Mouse (Mus musculus) liver, embryonic 14.5 days (tissue): ENCODE measurements around the gene Vipr1. TPM values are rescaled to one million over a fixed set of nuclear protein-coding genes. Genes with fewer than 3 reads are reported as not detected.
A peak's percentile ranks its signal among the peaks of the same experiment; 100 is the strongest.

Experiments
- ATAC-seq: fragments of 200-750 bp; cut with Nextera tagmentation; 2 replicates; pipeline ENCODE4 v1.8.0; 2017; ENCODE audit warnings: moderate number of reproducible peaks, mild to moderate bottlenecking, moderate library complexity; ENCODE audit not compliant: insufficient read depth
- DNase-seq, 3 experiments: peaks; one replicate each; pipeline ENCODE4 v3.0.0-alpha.2; 2012 to 2013; ENCODE audit warnings: low read depth in 3 of 3, low spot score in 3 of 3
- H3K27ac ChIP-seq: fragments of 300-500 bp; sonication (generic); 2 replicates; pipeline ENCODE4 v1.5.1; 2014; ENCODE audit warnings: moderate library complexity, mild to moderate bottlenecking, control low read depth, inconsistent platforms
- H3K27me3 ChIP-seq: fragments of 300-500 bp; sonication (generic); 2 replicates; pipeline ENCODE4 v1.6.1; 2014; ENCODE audit warnings: mild to moderate bottlenecking, low read length, moderate library complexity; ENCODE audit not compliant: control insufficient read depth, insufficient read depth
- H3K36me3 ChIP-seq: fragments of 300-500 bp; sonication (generic); replicated peaks from 2 replicates; pipeline ENCODE4 v1.6.1; 2014; ENCODE audit warnings: low read depth; ENCODE audit not compliant: control insufficient read depth, insufficient read depth
- H3K4me1 ChIP-seq, 2 experiments: fragments of 200-500 bp in 1 of 2; fragments of 300-500 bp in 1 of 2; sonication (generic) in 1 of 2; replicated peaks; 2 replicates each; pipeline ENCODE4 v1.6.1; 2012 to 2014; ENCODE audit warnings: antibody characterized with exemption in 1 of 2, inconsistent platforms in 1 of 2, low read length in 1 of 2; ENCODE audit not compliant: control insufficient read depth in 2 of 2, insufficient read depth in 2 of 2
- H3K4me2 ChIP-seq: fragments of 300-500 bp; sonication (generic); 2 replicates; pipeline ENCODE4 v1.6.1; 2014; ENCODE audit warnings: low read depth, mild to moderate bottlenecking, control low read depth, moderate library complexity
- H3K4me3 ChIP-seq, 2 experiments: fragments of 200-500 bp in 1 of 2; fragments of 300-500 bp in 1 of 2; sonication (generic) in 1 of 2; 2 replicates each; pipeline ENCODE4 v1.5.1; 2012 to 2014; ENCODE audit warnings: low read depth in 2 of 2, low read length in 2 of 2, mild to moderate bottlenecking in 2 of 2, control low read depth in 1 of 2, inconsistent platforms in 1 of 2, moderate library complexity in 1 of 2; ENCODE audit not compliant: insufficient read depth in 1 of 2
- H3K9ac ChIP-seq: fragments of 300-500 bp; sonication (generic); replicated peaks from 2 replicates; pipeline ENCODE4 v1.6.1; 2014; ENCODE audit warnings: mild to moderate bottlenecking, control low read depth, moderate library complexity
- H3K9me3 ChIP-seq: fragments of 300-500 bp; sonication (generic); 2 replicates; pipeline ENCODE4 v1.6.1; 2016; ENCODE audit warnings: low read length, mixed read lengths; ENCODE audit not compliant: control insufficient read depth
- CTCF ChIP-seq: IDR thresholded peaks from 2 replicates; pipeline ENCODE4 v1.5.1; 2016; ENCODE audit warnings: antibody characterized with exemption, low read depth, control low read depth
- EP300 ChIP-seq: IDR thresholded peaks from 2 replicates; pipeline ENCODE4 v1.6.1; 2016; ENCODE audit warnings: antibody characterized with exemption, low read depth
- WGBS: fragments of 180-500 bp; shearing (Covaris S2); extraction: QIAGEN DNeasy Blood & Tissue Kit; methylation state at CpG from one replicate; pipeline ENCODE4 v1.1.7; 2014; ENCODE audit not compliant: insufficient replicate concordance; 5-methylcytosine and 5-hydroxymethylcytosine counted together
- polyA plus RNA-seq, 2 experiments: library from polyadenylated mRNA; depleted of rRNA in 1 of 2; stranded (reverse) in 1 of 2; unstranded in 1 of 2; fragments of >200 nt; fragmentation: Nextera tagmentation in 1 of 2; extraction: Ambion mirVana in 1 of 2; gene quantifications; 2 replicates each; pipeline versions ENCODE4 v1.2.1 to v1.2.3; 2012 to 2014

Gene Vipr1
- polyA plus RNA-seq, 2 experiments, result 0.26 to 0.46 TPM

- no peaks in the 10 kb centered on the region for H3K9me3 ChIP-seq
- H3K4me3 ChIP-seq, result no peak overlapping the region
- no peak overlapping the region for H3K27ac ChIP-seq
- WGBS, result 28% methylated on average over 6 of the region's 6 CpGs
- TF ChIP-seq CTCF, result peak; percentile 85
- TF ChIP-seq EP300, result no peak
- H3K27me3 ChIP-seq, result no peaks in the 10 kb centered on the region
- H3K36me3 ChIP-seq, result no peaks in the 10 kb centered on the region
- no peak overlapping the region for H3K4me2 ChIP-seq
- ATAC-seq, result no peak
- peak in 1 of 3 experiments; percentile 14 for DNase-seq
- peaks cover 0 to 7% of the 10 kb centered on the region in 2 experiments; a peak in 2 of 4 replicates for H3K4me1 ChIP-seq
- H3K9ac ChIP-seq, result no peak overlapping the region
These were observed 37.0 kb downstream of the Vipr1 start for GRCm38 (mm10) chr9:121679549-121679948.

GRCm38 (mm10) chr9:121681191-121681590 is 38.7 kb downstream of the Vipr1 start:
- no peak overlapping the region for H3K27ac ChIP-seq
- no peaks in the 10 kb centered on the region for H3K9me3 ChIP-seq
- no peak overlapping the region for H3K4me3 ChIP-seq
- no peaks in the 10 kb centered on the region for H3K36me3 ChIP-seq
- DNase-seq, result no peak
- no peak overlapping the region for H3K4me2 ChIP-seq
- no peak overlapping the region for H3K9ac ChIP-seq
- peaks cover 0 to 7% of the 10 kb centered on the region in 2 experiments; a peak in 2 of 4 replicates for H3K4me1 ChIP-seq
- WGBS, result 50% methylated on average over 8 of the region's 8 CpGs
- no peaks in the 10 kb centered on the region for H3K27me3 ChIP-seq
- no peak for TF ChIP-seq EP300
- no peak for TF ChIP-seq CTCF
- no peak for ATAC-seq

- Histone ChIP-seq H3K27me3 (no peaks in the 10 kb centered on the region), H3K4me3 (no peak overlapping the region), H3K27ac (no peak overlapping the region), H3K4me2 (no peak overlapping the region), H3K9me3 (no peaks in the 10 kb centered on the region), H3K9ac (no peak overlapping the region), H3K36me3 (no peaks in the 10 kb centered on the region), H3K4me1 (peaks cover 0 to 2% of the 10 kb centered on the region in 2 experiments; a peak in 1 of 4 replicates)
- DNase-seq (no peak), ATAC-seq (no peak)
- TF ChIP-seq EP300 (no peak), CTCF (no peak)
- WGBS, result 56% methylated on average over 18 of the region's 18 CpGs
These were observed 39.6 kb downstream of the Vipr1 start for GRCm38 (mm10) chr9:121682037-121682680.

GRCm38 (mm10) chr9:121684702-121685101 is 42.2 kb downstream of the Vipr1 start:
- ATAC-seq (no peak), DNase-seq (no peak)
- H3K27ac ChIP-seq, result no peak overlapping the region
- 72% methylated on average over 7 of the region's 7 CpGs for WGBS
- TF ChIP-seq EP300, result no peak
- TF ChIP-seq CTCF, result no peak
- H3K4me1 ChIP-seq, result no peaks in the 10 kb centered on the region
- no peak overlapping the region for H3K9ac ChIP-seq
- H3K27me3 ChIP-seq, result no peaks in the 10 kb centered on the region
- H3K9me3 ChIP-seq, result no peaks in the 10 kb centered on the region
- no peaks in the 10 kb centered on the region for H3K36me3 ChIP-seq
- H3K4me2 ChIP-seq, result no peak overlapping the region
- no peak overlapping the region for H3K4me3 ChIP-seq

- no peak overlapping the region for H3K4me2 ChIP-seq
- no peak for ATAC-seq
- no peaks in the 10 kb centered on the region for H3K27me3 ChIP-seq
- H3K36me3 ChIP-seq, result no peaks in the 10 kb centered on the region
- H3K9ac ChIP-seq, result no peak overlapping the region
- no peak overlapping the region for H3K4me3 ChIP-seq
- 78% methylated on average over 15 of the region's 15 CpGs for WGBS
- no peaks in the 10 kb centered on the region for H3K9me3 ChIP-seq
- no peak overlapping the region for H3K27ac ChIP-seq
- no peak for DNase-seq
- no peak for TF ChIP-seq CTCF
- no peak for TF ChIP-seq EP300
- no peaks in the 10 kb centered on the region for H3K4me1 ChIP-seq
These were observed 47.7 kb downstream of the Vipr1 start for GRCm38 (mm10) chr9:121690200-121690651.
